ENCODE assay signal across 13 mouse cellular contexts in genomic region chr6:118167013-118167412, GRCm38 (mm10). TPM values are rescaled to one million over a fixed set of nuclear protein-coding genes. Genes with fewer than 3 reads are reported as not detected.
DNase-seq lines count a peak whose midpoint lies in the region; ATAC-seq and TF ChIP-seq lines count a peak whose summit lies in the region.
"Had no signal": no experiment of that assay in that cellular context is flagged by ENCODE, and none has a peak within 500 bp of the region (broad histone marks: within the 10 kb centered on the region; RNA-seq: fewer than 3 reads in every experiment).

No protein-coding gene starts in this region.

- no peak overlapping the region for H3K27ac ChIP-seq in hindbrain, embryonic 12.5 days
- no peak overlapping the region for H3K27ac ChIP-seq in kidney, adult 2 months (ENCODE audit: insufficient read depth, low read depth, low read length)
- H3K27ac ChIP-seq: embryonic facial prominence, embryonic 15.5 days; heart, embryonic 13.5 days; limb, embryonic 12.5 days; neural tube, embryonic 13.5 days had no signal

- H3K9ac ChIP-seq in hindbrain, embryonic 12.5 days: no peak overlapping the region
- H3K9ac ChIP-seq: embryonic facial prominence, embryonic 15.5 days; heart, embryonic 13.5 days; limb, embryonic 12.5 days; neural tube, embryonic 13.5 days had no signal

- no peak overlapping the region for H3K4me3 ChIP-seq in hindbrain, embryonic 12.5 days
- H3K4me3 ChIP-seq in kidney, adult 2 months (ENCODE audit: insufficient read depth, low read depth, low read length): no peak overlapping the region
- H3K4me3 ChIP-seq: embryonic facial prominence, embryonic 15.5 days; heart, embryonic 13.5 days; limb, embryonic 12.5 days; neural tube, embryonic 13.5 days had no signal

- DNase-seq in spleen, adult 12 weeks (ENCODE audit: low spot score): peak; percentile 12
- DNase-seq in spleen, postnatal 14 days (ENCODE audit: low spot score in 2 of 2): no peak
- peak; percentile 16 for DNase-seq in liver
- DNase-seq in spleen, adult 18-20 months: peak; percentile 25
- no peak for DNase-seq in embryo, embryonic 9.5 days (ENCODE audit: extremely low spot score)
- DNase-seq in kidney, adult 2 months: no peak
- DNase-seq: cerebellum, adult 11-12 months had no signal

- no peaks in the 10 kb centered on the region for H3K4me1 ChIP-seq in hindbrain, embryonic 12.5 days
- no peaks in the 10 kb centered on the region for H3K4me1 ChIP-seq in kidney, adult 2 months (ENCODE audit: control insufficient read depth, insufficient read depth, low read length)
- H3K4me1 ChIP-seq: embryonic facial prominence, embryonic 15.5 days; heart, embryonic 13.5 days; limb, embryonic 12.5 days; neural tube, embryonic 13.5 days had no signal

- no peak for TF ChIP-seq CTCF in kidney, adult 2 months (conservative IDR thresholded peaks at IDR 0.05; ENCODE audit: insufficient read depth, insufficient read length, low read depth, low read length)

- H3K9me3 ChIP-seq in hindbrain, embryonic 12.5 days (replicated peaks): no peaks in the 10 kb centered on the region
- H3K9me3 ChIP-seq: embryonic facial prominence, embryonic 15.5 days; heart, embryonic 13.5 days; limb, embryonic 12.5 days; neural tube, embryonic 13.5 days had no signal

- TF ChIP-seq POLR2A in kidney, adult 2 months (IDR thresholded peaks at IDR 0.05; ENCODE audit: low read depth, low read length): no peak

- no peak for ATAC-seq in hindbrain, embryonic 12.5 days (ENCODE audit: low FRiP score)
- ATAC-seq: intestine, postnatal 0 days had no signal

- H3K4me2 ChIP-seq in hindbrain, embryonic 12.5 days (replicated peaks): no peak overlapping the region
- H3K4me2 ChIP-seq: embryonic facial prominence, embryonic 15.5 days; heart, embryonic 13.5 days; limb, embryonic 12.5 days; neural tube, embryonic 13.5 days had no signal

- no peaks in the 10 kb centered on the region for H3K36me3 ChIP-seq in hindbrain, embryonic 12.5 days
- H3K36me3 ChIP-seq in kidney, adult 2 months (ENCODE audit: control insufficient read depth, insufficient read depth, low read length): no peaks in the 10 kb centered on the region
- H3K36me3 ChIP-seq: embryonic facial prominence, embryonic 15.5 days; heart, embryonic 13.5 days; limb, embryonic 12.5 days; neural tube, embryonic 13.5 days had no signal

- 91% methylated on average over 9 of the region's 9 CpGs for WGBS in hindbrain, embryonic 12.5 days
- WGBS in kidney, adult 2 months: 83% methylated on average over 9 of the region's 9 CpGs

- no peaks in the 10 kb centered on the region for H3K27me3 ChIP-seq in hindbrain, embryonic 12.5 days
- H3K27me3 ChIP-seq in kidney, adult 2 months (replicated peaks; ENCODE audit: control insufficient read depth, insufficient read depth, low read length): no peaks in the 10 kb centered on the region
- H3K27me3 ChIP-seq: embryonic facial prominence, embryonic 15.5 days; heart, embryonic 13.5 days; limb, embryonic 12.5 days; neural tube, embryonic 13.5 days had no signal

RNA-seq across cellular contexts. Expression of gene Csgalnact2, which starts 28.1 kb away (rescaled TPM):
- 9.8 and 12.3 TPM in 2 replicates for polyA plus RNA-seq in hindbrain, embryonic 12.5 days (2016; fragmentation: Nextera tagmentation; extraction: Ambion mirVana)
- 3.4 and 4.7 TPM in 2 replicates for polyA plus RNA-seq in kidney, adult 2 months (2012; rRNA removed)

RNA-seq across cellular contexts. Expression of gene Ret, which starts 30.5 kb away (rescaled TPM):
- 6.5 and 6.6 TPM in 2 replicates for polyA plus RNA-seq in hindbrain, embryonic 12.5 days (2016; fragmentation: Nextera tagmentation; extraction: Ambion mirVana)
- polyA plus RNA-seq in kidney, adult 2 months (2012; rRNA removed): 0.57 and 0.95 TPM in 2 replicates

Comparison
In these comparisons a context has a peak if more than half of its experiments do, and no peak if none do; other contexts are left out.
1. DNase-seq: peak in spleen, adult 12 weeks (single experiment), liver (single experiment) and spleen, adult 18-20 months (2 of 2); none in spleen, postnatal 14 days (0 of 2), embryo, embryonic 9.5 days (single experiment) and kidney, adult 2 months (single experiment).